Mouse (Mus musculus): ENCODE data around the gene Bri3. TPM values are rescaled to one million over a fixed set of nuclear protein-coding genes. Genes with fewer than 3 reads are reported as not detected.
"Not testable (repeated sequence)": the region's sequence is repeated elsewhere in the genome, so short reads cannot be mapped to it uniquely, and the experiment has no call there.

The Bri3 gene
- total RNA-seq, 2 experiments from 2014 or later = 4.9 to 20.1 TPM

DNA sequence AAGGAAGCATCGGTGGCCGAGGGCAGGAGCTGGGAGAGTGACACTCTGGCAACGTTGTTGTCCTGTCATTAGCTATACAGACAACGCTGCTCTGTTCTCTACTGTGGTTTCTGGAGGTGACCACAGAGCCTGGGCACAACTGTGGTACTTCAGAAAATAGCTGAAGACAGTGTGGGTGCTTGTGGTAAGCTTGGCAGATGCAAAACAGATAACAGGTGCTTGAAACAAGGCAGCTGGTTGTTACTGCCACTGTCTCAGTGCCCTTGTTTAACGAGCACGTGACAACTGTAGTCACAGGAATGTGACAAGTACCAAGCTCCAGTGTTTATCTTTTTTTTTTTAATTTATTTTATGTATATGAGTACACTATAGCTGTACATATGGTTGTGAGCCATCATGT is 100.4 kb downstream of the Bri3 start:
- no peak for ATAC-seq (replicated peaks; ENCODE audit: low FRiP score, poor library complexity, severe bottlenecking)

DNA sequence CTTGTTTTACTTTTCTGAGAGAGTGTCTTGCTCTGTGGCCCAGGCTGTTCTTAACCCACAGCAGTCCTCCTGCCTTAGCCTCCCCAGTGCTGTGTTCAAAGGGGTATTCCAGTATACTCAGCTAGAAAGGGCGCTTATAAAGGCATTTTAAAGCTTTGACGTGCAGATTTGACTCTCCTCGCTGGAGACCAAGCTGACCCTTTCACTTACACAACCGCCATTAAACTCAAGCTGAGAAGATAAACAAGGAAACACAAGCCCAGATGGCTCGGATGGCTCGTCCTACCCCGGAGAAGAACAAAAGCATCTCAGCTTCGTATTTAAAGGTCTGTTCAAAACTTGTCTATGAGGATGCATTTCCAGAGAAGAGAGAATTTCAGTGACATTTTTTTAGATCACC is 106.9 kb downstream of the Bri3 start:
- no peak for ATAC-seq (replicated peaks; ENCODE audit: low FRiP score, poor library complexity, severe bottlenecking)

DNA sequence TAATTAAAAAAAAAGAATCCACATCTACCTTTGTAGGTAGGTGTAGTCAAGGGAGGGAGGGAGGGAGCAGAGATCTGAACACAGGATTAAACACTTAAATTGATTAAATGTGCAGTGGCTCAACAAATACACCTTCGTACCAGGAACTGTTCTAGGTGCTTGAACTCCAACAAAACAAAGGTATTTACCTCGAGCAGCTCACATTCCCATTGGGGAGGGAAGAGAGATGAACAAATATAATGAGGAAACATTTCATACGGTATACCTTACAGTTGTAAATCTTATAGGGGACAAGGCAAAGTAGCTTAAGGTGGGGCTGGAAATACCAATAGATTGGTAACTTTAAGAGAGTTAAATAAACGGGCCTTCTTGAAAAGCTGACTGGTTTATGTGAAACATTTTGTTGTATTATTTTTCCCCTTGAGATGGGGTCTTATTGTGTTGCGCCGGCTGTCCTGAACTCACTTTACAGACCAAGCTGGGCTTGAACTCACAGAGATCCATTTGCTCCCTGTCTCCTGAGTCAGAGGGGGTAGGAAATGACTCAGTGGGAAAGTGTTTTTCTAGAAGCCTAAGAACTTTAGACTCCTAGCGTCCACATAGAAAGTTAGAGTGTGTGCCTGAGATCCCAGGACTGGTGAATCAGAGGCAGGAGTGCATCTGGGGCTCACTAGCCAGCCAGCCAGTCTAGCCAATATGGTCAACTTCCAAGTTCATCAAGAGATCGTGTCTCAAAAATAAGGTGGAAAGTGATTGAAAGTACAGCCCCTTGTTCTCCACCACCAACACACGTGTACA is 108.2 kb downstream of the Bri3 start:
- ATAC-seq (replicated peaks; ENCODE audit: low FRiP score, poor library complexity, severe bottlenecking) = no peak

DNA sequence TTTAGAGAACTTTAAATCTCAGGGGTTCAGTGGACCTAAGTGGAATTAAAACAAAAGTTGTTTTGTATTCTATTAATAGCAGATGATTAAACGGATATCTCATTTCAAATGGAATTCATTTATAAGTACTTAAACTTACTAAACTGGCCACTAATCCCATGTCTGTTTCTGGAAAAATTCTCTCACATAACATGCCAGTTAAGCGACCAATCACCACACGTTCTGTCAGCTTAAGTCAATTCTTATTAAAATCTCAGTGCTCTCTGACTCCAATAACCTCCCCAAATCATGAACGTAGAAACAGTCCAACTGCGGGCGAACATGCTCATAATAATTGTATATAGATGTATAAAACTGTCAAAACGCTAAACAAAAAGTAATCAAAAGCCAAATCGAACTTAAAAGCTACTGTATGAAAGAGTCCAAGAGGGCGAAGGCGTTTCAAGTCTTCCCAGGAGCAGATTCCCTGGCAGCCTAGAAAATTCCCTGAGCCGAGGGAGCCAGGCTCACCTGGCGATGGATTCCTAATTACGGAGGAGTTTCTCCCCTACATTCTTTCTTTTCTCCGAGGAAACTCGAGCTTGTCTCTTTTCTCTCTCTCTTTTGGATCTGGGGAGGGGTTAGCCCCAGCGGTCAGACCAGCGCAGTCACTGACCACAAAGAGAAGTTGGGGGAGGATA is 112.7 kb downstream of the Bri3 start:
- no peak for ATAC-seq (replicated peaks; ENCODE audit: low FRiP score, poor library complexity, severe bottlenecking)

DNA sequence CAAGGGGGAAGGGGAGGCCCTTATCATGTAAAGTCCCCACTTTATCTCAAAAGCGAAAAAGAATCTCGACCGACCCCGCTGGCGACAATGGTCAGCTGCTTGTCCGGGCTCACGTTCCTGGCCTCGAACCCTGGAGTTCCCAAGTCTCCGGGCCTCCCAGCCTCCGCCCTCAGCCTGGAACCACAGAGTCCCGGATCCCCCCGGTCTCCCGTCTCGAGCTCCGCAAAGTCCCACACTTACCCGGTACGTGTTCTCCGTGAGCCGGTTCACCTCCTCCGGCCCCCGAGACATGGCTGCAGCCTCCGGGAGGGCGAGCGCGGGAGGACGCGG is 113.3 kb downstream of the Bri3 start:
- no peak for ATAC-seq (replicated peaks; ENCODE audit: low FRiP score, poor library complexity, severe bottlenecking)

DNA sequence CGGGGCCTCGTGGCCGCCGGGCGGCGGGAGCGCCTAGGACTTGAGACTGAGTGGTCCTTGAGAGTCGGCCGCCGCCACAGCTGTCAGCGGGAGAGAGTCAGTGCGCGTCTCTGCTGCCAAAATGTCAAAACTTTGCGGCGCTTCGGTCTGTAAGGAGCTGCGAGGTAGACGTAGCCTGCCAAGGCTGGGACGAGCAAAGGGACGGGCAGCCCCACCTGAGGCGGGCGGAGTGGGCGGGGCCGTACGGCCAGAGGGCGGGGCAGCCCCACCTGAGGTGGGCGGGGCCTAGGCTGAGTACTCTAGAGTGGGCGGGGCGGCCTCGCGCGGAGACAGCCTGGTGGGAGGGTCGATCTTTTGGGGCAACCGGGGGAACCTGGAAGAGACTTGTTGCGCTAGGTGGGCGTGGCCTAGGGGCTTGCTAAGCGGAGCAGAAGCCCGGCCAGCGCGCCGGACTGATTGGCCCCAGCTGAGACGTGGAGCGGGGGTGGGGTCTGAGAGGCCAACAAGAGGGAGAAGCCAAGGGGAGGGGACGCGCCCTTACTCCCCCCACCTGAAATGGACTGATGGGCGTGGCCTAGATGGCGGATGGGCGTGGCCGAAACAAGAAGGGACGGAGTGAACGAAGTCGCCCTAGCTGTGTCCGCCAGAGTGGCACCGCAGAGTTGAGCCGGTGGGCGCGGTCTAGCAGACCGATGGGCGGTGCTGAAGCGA is 113.8 kb downstream of the Bri3 start, which contains the start of gene Baiap2l1:
Gene Baiap2l1, minus strand, starts transcription at position 232 of the 711 bp plus-strand sequence.
- peak; percentile 25; the same call in 1 of the 2 replicates for ATAC-seq (replicated peaks; ENCODE audit: low FRiP score, poor library complexity, severe bottlenecking)

DNA sequence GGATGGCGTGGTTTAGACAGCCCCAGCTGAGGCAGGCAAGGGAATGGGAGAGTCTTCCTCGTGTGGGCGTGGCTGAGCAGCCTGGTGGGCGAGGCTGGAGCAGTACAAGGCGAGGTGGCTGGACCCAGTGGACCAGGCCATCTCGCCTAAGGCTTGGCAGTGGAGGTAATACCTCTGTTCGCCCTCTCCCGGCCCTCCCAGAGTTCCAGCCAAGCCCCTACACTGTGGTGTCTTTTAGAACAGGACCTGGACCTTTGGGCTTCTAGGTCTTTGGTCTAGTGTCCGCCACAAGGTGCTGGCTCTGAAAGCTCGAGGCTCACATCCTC is 114.3 kb downstream of the Bri3 start:
- no peak for ATAC-seq (replicated peaks; ENCODE audit: low FRiP score, poor library complexity, severe bottlenecking)

DNA sequence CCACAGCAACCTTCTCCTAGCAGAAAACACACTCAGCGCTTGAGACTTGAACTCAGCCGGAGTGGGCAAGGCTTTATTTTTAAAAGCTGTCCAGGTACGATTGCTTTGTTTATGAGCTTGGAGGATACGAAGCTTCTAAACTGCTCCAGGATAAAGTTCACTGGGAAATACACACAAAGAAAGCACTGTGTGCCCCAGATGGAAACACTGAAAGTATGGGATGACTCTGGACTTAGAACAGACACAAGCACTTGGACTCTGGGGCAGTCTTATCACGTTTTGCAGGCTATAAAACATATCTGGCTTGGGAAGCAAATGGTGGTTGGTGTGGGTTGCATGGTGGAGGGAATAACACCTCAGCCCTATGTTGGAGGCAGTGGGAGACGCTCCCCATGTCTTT is 115.6 kb downstream of the Bri3 start:
- no peak for ATAC-seq (replicated peaks; ENCODE audit: low FRiP score, poor library complexity, severe bottlenecking)

DNA sequence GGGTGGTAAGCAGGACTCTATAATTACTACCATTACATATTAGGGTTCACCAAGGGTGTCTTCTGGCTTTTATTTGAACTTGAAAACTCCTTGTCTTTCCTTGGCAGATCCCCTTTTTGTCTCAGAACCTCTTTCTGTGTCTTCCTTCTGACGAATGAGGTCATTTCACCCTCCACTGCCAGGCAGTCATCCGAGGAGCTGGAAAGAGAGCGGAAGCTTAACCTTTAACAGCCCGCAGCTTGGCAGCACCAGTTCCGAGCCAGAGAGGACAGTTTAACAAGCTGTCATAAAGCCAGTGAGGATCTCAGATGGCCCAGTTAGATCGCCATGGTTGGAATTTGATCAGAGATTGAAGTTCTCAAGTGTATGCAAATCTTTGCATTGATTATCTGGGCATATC is 116.1 kb downstream of the Bri3 start:
- no peak for ATAC-seq (replicated peaks; ENCODE audit: low FRiP score, poor library complexity, severe bottlenecking)

DNA sequence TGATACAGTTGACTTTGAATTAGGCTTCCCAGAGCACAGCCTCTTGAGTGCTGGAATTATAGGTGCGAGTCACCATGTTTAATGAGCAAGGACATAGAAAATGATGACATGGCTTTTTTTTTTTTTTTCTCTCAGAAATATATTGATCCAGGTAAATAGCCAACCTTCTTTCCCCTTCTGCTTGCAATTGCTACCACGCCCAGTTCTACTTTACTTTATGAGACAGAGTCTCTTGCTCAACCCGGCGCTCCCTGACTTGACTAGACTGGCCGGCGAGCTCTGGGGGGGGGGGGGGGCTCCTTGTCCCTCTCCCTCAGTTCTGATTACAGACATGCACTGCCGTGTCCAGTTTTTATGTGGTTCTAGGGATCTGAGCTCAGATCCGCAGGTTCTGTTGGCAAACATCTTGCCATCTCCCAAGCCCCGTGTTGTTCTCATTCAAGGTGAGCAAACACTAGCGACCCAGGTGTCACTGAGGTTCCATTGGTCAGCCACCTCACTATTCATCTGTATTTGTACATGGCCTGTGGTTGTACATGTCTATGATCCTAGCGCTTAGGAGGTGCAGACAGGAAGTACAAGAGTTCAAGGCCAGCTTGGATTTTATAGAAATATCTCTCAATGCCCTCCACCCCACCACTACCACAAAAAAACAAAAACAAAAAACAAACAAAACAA is 120.6 kb downstream of the Bri3 start:
- ATAC-seq (replicated peaks; ENCODE audit: low FRiP score, poor library complexity, severe bottlenecking) = no peak

DNA sequence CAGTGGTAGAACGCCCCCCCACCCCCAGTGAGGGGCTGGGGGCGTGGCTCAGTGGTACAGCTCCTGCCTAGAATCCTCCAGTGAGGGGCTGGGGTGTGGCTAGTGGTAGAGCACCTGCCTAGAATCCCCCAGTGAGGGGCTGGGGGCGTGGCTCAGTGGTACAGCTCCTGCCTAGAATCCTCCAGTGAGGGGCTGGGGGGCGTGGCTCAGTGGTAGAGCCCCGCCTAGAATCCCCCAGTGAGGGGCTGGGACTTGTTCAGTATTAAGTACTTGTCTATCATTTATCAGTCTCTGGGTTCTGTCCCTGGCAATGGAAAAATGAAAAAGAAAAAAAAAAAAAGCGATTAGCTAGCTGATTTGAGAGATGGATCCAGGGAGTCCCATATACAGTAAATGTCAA is 122.3 kb downstream of the Bri3 start:
- ATAC-seq (replicated peaks; ENCODE audit: low FRiP score, poor library complexity, severe bottlenecking) = not testable (repeated sequence)

DNA sequence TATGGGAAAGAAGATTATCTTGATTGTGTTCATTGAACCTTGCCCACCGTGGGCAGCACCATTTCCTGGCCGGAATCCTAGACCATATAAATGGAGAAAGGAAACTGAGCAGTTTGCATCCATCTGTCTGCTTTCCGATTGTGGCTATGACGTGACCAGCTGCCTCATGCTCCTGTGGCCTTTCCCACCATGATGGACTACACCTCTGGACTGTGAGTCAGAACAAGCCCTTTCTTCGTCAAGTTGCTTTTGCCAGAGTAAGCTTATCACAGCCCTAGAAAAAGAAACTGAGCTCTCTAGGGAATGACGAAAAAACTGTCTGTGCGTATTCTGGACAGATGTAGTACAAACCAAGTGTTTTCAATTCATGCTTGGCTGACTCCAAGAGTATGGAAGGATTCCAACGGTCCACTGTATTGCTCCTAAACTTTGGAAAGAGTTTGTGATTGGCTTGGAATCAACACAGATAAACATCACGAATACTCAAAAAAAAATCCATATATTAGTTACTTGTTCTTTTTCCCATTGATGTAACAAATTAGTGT is 124.5 kb downstream of the Bri3 start:
- no peak for ATAC-seq (replicated peaks; ENCODE audit: low FRiP score, poor library complexity, severe bottlenecking)

DNA sequence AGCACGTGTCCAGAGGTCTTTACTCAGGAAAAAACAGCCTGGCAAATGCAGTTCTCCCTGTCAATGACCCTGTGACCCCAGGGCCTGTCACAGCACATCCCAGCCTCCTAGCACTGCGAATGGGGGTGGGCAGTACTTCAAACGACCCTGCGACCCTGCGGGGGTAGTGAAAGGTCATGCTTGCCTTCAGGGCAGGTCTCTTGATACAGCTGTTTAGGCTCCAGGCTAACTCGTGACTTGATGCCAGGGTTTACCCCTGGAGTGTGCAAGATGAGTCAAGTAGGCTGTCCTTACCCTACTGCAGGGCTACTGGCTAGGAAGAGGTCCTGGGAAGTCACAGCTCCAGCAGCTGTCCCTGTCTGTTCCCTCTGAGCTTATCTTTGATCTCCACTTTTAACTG is 126.7 kb downstream of the Bri3 start:
- ATAC-seq (replicated peaks; ENCODE audit: low FRiP score, poor library complexity, severe bottlenecking) = no peak

DNA sequence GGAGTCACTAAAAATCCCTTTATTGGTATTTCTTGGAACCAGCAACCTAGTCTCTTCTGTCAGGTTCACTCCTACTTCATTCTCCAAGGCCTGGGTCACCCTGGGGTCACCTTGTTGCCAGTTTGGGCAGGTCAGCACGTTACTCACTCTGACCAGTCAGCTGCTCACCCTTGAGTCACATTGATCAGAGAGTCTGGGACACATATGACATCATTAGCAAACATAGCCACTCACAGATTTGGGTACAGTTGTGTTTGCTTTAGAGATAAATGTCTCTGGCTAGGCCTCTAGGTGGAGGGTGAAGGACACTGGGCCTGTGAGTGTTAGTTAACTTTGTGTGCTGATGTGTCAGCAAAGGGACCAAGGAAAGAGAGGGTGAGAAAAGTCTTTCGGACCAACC is 127.9 kb downstream of the Bri3 start:
- ATAC-seq (replicated peaks; ENCODE audit: low FRiP score, poor library complexity, severe bottlenecking) = no peak

DNA sequence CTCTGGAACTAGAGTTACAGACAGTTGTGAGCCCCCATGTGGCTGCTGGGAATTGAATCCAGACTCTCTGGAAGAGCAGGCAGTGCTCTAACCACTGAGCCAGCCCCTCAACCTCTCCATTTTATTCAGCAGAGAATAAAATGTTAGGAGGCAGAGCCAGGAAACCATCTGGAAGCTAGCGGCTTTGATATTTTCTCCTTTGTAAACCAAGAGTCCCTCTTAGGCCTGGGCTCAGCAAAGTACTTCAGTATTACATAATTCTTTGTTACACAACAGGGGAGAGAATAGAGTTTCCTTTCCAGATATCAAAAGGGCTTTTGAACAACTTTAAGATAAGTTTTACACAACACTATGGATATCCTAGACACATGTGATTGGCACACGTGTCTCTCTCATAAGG is 128.6 kb downstream of the Bri3 start:
- ATAC-seq (replicated peaks; ENCODE audit: low FRiP score, poor library complexity, severe bottlenecking) = no peak

DNA sequence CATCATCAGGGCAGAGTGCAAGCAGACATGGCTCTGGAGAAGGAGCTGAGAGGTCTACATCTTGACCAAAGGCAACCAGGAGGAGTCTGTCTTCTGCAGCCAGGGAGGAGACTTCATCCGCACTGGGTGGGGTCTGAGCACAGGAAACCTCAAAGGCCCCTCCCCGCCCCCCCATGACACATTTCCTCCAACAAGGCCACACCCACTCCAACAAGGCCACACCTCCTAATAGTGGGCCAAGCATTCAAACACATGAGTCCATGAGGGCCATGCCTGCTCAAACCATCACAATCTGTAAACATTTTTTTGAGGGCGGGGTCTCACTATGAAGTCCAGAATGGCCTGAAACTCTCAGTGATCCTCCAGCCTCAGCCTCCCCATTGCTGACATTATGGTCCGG is 135.2 kb downstream of the Bri3 start:
- no peak for ATAC-seq (replicated peaks; ENCODE audit: low FRiP score, poor library complexity, severe bottlenecking)

DNA sequence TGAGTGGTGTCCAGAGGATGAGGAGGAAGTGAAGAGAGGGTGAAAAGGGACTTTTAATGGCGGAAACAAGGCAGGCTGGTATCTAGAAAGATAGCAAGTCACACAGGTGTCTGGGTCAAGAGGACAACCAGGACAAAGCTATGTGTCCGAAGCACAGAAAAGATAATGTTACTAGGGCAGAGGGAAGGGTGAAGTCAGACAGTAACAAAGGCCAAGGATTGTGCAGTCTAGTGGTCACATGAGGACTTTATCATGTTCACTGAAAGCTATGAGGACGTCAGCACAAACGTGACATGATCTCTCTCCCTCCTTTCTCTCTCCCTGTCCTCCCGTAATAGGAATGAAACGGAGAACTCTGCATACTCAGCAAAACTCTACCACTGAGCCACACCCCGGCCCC is 136.5 kb downstream of the Bri3 start:
- ATAC-seq (replicated peaks; ENCODE audit: low FRiP score, poor library complexity, severe bottlenecking) = no peak

DNA sequence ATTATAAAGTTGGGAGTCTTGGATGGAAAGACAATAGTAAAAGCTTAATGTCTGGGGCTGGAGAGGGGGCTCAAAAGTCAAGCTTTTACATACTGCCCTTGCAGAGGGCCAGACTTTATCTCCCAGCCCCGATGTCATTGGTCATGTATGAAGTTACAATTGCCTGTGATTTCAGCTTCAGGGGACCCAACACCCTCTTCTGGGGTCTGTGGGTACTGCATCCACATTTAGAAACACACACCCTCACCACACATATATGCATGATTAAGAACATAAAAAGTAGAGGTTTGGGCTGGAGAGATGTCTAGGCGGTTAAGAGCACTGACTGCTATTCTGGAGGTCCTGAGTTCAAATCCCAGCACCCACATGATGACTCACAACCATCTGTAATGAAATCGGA is 137.5 kb downstream of the Bri3 start:
- ATAC-seq (replicated peaks; ENCODE audit: low FRiP score, poor library complexity, severe bottlenecking) = no peak

DNA sequence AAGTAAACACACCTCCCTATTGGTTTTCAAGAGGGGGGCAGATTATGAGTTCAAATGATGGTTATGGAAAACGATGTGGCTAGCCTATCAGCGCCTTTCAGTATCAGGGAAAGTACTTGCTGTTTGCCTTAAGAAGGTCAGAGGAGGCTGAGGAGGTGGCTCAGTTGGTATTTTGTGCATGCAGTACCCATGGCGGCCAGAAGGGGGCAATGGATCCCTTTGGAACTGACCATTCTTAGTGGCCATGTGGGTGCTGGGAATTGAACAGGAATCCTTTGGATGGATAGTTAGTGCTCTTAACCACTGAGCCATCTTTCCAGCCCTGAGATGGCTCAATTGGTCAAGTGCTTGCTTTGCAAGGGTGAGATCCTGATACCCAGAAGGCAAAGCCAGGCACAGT is 139.7 kb downstream of the Bri3 start:
- no peak for ATAC-seq (replicated peaks; ENCODE audit: low FRiP score, poor library complexity, severe bottlenecking)

DNA sequence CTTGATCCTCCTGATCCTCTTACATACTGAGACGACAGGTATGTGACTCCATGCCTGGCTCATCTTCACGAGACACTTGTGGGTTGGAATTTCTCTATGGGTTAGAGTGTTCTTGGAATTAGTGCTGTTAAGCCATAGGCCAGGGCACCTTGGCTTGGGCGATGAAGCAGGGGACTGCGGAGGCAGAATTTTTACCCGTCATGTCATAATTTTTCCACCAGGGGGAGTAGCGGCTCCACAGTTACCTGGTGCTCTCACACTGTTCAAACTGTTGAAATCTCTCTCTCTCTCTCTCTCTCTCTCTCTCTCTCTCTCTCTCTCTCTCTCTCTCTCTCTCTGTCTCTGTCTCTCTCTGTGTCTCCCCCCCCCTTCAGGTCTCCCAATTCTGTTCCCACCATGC is 143.6 kb downstream of the Bri3 start:
- no peak for ATAC-seq (replicated peaks; ENCODE audit: low FRiP score, poor library complexity, severe bottlenecking)

Data from erythroid progenitor cell, adult 5-6 weeks (primary cell).